Mouse (Mus musculus): ENCODE results near the gene Slirp. TPM values are rescaled to one million over a fixed set of nuclear protein-coding genes. Genes with fewer than 3 reads are reported as not detected.

Slirp gene
- total and polyA plus RNA-seq, 2 experiments: 15.6 to 29.7 TPM

- Histone ChIP-seq H3K27ac (replicated peaks; ENCODE audit: insufficient read depth, low read depth, low read length) (no peak overlapping the region), H3K27me3 (ENCODE audit: control insufficient read depth, insufficient read depth, low read length) (no peaks in the 10 kb centered on the region), H3K4me1 (ENCODE audit: control insufficient read depth, insufficient read depth, low read length) (no peaks in the 10 kb centered on the region; the same call in 1 of the 2 replicates), H3K9ac (ENCODE audit: low read depth, low read length) (no peak overlapping the region), H3K36me3 (ENCODE audit: control insufficient read depth, insufficient read depth, low read length) (peaks cover 24% of the 10 kb centered on the region), H3K4me3 (ENCODE audit: insufficient read depth, low read depth, low read length) (no peak overlapping the region), H3K79me2 (ENCODE audit: control insufficient read depth, insufficient read depth, low read length) (no peaks in the 10 kb centered on the region)
- TF ChIP-seq POLR2A (IDR thresholded peaks at IDR 0.05; ENCODE audit: extremely low read depth, insufficient read depth, low read length) (no peak), CTCF (IDR thresholded peaks at IDR 0.05; ENCODE audit: low read depth, low read length) (no peak)
- 61% methylated on average over 5 of the region's 5 CpGs for WGBS
- DNase-seq (ENCODE audit: extremely low read depth, low read depth, low spot score): no peak
Observed at GRCm38 (mm10) chr12:87421708-87422507, 21.8 kb upstream of the Slirp start.

GRCm38 (mm10) chr12:87423700-87424099 is 20.0 kb upstream of the Slirp start:
- Histone ChIP-seq H3K79me2 (ENCODE audit: control insufficient read depth, insufficient read depth, low read length) (no peaks in the 10 kb centered on the region), H3K4me3 (ENCODE audit: insufficient read depth, low read depth, low read length) (no peak overlapping the region), H3K27me3 (ENCODE audit: control insufficient read depth, insufficient read depth, low read length) (no peaks in the 10 kb centered on the region), H3K36me3 (ENCODE audit: control insufficient read depth, insufficient read depth, low read length) (peaks cover 39% of the 10 kb centered on the region), H3K4me1 (ENCODE audit: control insufficient read depth, insufficient read depth, low read length) (no peaks in the 10 kb centered on the region; the same call in 1 of the 2 replicates), H3K27ac (replicated peaks; ENCODE audit: insufficient read depth, low read depth, low read length) (no peak overlapping the region), H3K9ac (ENCODE audit: low read depth, low read length) (no peak overlapping the region)
- TF ChIP-seq POLR2A (IDR thresholded peaks at IDR 0.05; ENCODE audit: extremely low read depth, insufficient read depth, low read length): no peak
- no peak for TF ChIP-seq CTCF (IDR thresholded peaks at IDR 0.05; ENCODE audit: low read depth, low read length)
- no peak for DNase-seq (ENCODE audit: extremely low read depth, low read depth, low spot score)
- WGBS: 72% methylated on average over 1 of the region's 1 CpGs

DNA sequence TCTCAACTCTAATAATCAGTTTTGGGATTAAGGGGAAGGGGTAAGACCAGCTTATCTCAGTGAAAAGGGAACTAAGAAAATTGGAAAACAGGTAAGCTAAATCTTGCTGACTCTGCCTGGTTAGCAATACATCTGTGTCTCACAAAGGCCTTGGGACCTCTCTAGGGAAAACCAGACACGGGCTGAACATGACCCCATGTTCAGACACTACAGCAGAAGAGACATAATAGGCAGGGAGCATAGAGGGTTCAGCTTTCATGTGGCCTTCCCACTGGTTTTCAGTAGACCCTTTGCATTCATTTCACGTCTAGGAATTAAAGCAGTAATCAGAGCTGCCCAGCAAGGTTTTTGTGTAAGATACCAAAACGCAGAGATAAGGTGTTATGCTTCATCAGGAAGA is 19.2 kb upstream of the Slirp start:
- 67% methylated on average over 3 of the region's 3 CpGs for WGBS
- Histone ChIP-seq H3K4me1 (ENCODE audit: control insufficient read depth, insufficient read depth, low read length) (no peaks in the 10 kb centered on the region; the same call in 1 of the 2 replicates), H3K9ac (ENCODE audit: low read depth, low read length) (no peak overlapping the region), H3K4me3 (ENCODE audit: insufficient read depth, low read depth, low read length) (no peak overlapping the region), H3K27me3 (ENCODE audit: control insufficient read depth, insufficient read depth, low read length) (no peaks in the 10 kb centered on the region), H3K79me2 (ENCODE audit: control insufficient read depth, insufficient read depth, low read length) (no peaks in the 10 kb centered on the region), H3K27ac (replicated peaks; ENCODE audit: insufficient read depth, low read depth, low read length) (no peak overlapping the region), H3K36me3 (ENCODE audit: control insufficient read depth, insufficient read depth, low read length) (peaks cover 46% of the 10 kb centered on the region)
- no peak for DNase-seq (ENCODE audit: extremely low read depth, low read depth, low spot score)
- TF ChIP-seq CTCF (IDR thresholded peaks at IDR 0.05; ENCODE audit: low read depth, low read length): no peak
- TF ChIP-seq POLR2A (IDR thresholded peaks at IDR 0.05; ENCODE audit: extremely low read depth, insufficient read depth, low read length): no peak

DNA sequence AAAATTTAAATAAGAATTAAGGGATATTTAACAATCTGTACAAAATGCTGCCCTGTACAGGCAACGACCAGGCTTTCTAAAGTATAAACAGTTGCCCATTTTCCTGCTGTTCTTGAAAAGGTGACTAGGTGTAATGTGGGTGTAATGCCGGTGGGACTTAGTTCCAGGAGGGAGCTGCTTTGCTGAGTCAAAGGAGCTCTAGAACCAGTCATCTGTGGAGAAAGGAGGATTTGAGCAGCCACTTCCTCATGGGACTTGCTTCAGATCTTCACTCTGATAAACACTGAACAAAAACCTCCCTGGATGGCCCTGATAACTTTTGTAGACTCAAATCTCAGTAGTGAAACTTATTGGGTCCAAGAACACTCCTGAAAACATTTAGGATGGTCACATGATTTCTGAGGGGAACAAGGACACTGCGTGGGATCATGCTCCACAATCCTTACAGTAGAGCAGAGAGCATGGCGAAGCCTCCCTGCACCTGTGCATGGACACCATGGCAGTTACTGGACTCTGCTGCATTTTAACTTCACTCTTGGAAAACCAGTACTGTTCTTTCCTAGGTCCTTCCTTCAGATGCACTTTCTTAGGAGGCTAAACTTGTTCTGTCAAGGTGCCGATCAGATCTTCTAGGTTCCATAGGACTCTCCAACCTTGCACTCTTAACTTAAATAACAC is 17.2 kb upstream of the Slirp start:
- Histone ChIP-seq H3K27ac (replicated peaks; ENCODE audit: insufficient read depth, low read depth, low read length) (no peak overlapping the region), H3K4me1 (ENCODE audit: control insufficient read depth, insufficient read depth, low read length) (no peaks in the 10 kb centered on the region), H3K4me3 (ENCODE audit: insufficient read depth, low read depth, low read length) (no peak overlapping the region), H3K27me3 (ENCODE audit: control insufficient read depth, insufficient read depth, low read length) (no peaks in the 10 kb centered on the region), H3K9ac (ENCODE audit: low read depth, low read length) (no peak overlapping the region), H3K79me2 (ENCODE audit: control insufficient read depth, insufficient read depth, low read length) (no peaks in the 10 kb centered on the region), H3K36me3 (ENCODE audit: control insufficient read depth, insufficient read depth, low read length) (peaks cover 64% of the 10 kb centered on the region)
- WGBS: 95% methylated on average over 5 of the region's 5 CpGs
- no peak for TF ChIP-seq CTCF (IDR thresholded peaks at IDR 0.05; ENCODE audit: low read depth, low read length)
- no peak for TF ChIP-seq POLR2A (IDR thresholded peaks at IDR 0.05; ENCODE audit: extremely low read depth, insufficient read depth, low read length)
- no peak for DNase-seq (ENCODE audit: extremely low read depth, low read depth, low spot score)

DNA sequence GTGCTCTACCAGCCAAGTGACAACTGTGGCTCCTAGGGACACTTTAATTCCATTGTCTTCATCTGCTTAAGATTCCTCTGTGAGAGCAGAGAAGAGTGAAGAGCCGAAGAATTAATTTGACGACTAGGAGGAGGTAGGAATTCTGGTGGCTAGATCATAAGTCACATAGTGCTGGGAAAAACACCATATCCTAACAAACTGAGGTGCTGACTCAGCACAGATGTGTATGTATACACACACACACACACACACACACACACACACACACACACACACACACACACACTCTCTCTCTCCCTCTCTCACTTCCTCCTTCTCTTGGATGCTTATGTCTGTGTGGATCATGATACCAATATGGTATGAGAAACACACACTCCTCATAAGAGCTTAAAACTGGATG is 15.4 kb upstream of the Slirp start:
- DNase-seq (ENCODE audit: extremely low read depth, low read depth, low spot score): no peak
- no peak for TF ChIP-seq CTCF (IDR thresholded peaks at IDR 0.05; ENCODE audit: low read depth, low read length)
- TF ChIP-seq POLR2A (IDR thresholded peaks at IDR 0.05; ENCODE audit: extremely low read depth, insufficient read depth, low read length): no peak
- no peak overlapping the region for H3K4me3 ChIP-seq (ENCODE audit: insufficient read depth, low read depth, low read length)
- no peaks in the 10 kb centered on the region for H3K27me3 ChIP-seq (ENCODE audit: control insufficient read depth, insufficient read depth, low read length)
- no peaks in the 10 kb centered on the region for H3K79me2 ChIP-seq (ENCODE audit: control insufficient read depth, insufficient read depth, low read length)
- WGBS: 91% methylated on average over 2 of the region's 2 CpGs
- H3K36me3 ChIP-seq (ENCODE audit: control insufficient read depth, insufficient read depth, low read length): peaks cover 80% of the 10 kb centered on the region
- H3K4me1 ChIP-seq (ENCODE audit: control insufficient read depth, insufficient read depth, low read length): no peaks in the 10 kb centered on the region
- no peak overlapping the region for H3K9ac ChIP-seq (ENCODE audit: low read depth, low read length)
- H3K27ac ChIP-seq (replicated peaks; ENCODE audit: insufficient read depth, low read depth, low read length): no peak overlapping the region

GRCm38 (mm10) chr12:87428885-87429284 is 14.8 kb upstream of the Slirp start:
- TF ChIP-seq CTCF (IDR thresholded peaks at IDR 0.05; ENCODE audit: low read depth, low read length): no peak
- no peak for TF ChIP-seq POLR2A (IDR thresholded peaks at IDR 0.05; ENCODE audit: extremely low read depth, insufficient read depth, low read length)
- no peak overlapping the region for H3K27ac ChIP-seq (replicated peaks; ENCODE audit: insufficient read depth, low read depth, low read length)
- WGBS: 86% methylated on average over 8 of the region's 8 CpGs
- no peaks in the 10 kb centered on the region for H3K4me1 ChIP-seq (ENCODE audit: control insufficient read depth, insufficient read depth, low read length)
- no peak overlapping the region for H3K9ac ChIP-seq (ENCODE audit: low read depth, low read length)
- no peak for DNase-seq (ENCODE audit: extremely low read depth, low read depth, low spot score)
- H3K4me3 ChIP-seq (ENCODE audit: insufficient read depth, low read depth, low read length): no peak overlapping the region
- no peaks in the 10 kb centered on the region for H3K79me2 ChIP-seq (ENCODE audit: control insufficient read depth, insufficient read depth, low read length)
- no peaks in the 10 kb centered on the region for H3K27me3 ChIP-seq (ENCODE audit: control insufficient read depth, insufficient read depth, low read length)
- H3K36me3 ChIP-seq (ENCODE audit: control insufficient read depth, insufficient read depth, low read length): peaks cover 81% of the 10 kb centered on the region

All from liver, adult 2 months (tissue).